Mouse (Mus musculus): ENCODE measurements around the gene Ttll13. TPM values are rescaled to one million over a fixed set of nuclear protein-coding genes. Genes with fewer than 3 reads are reported as not detected.
A peak's percentile ranks its signal among the peaks of the same experiment; 100 is the strongest.

Ttll13 gene
- polyA plus RNA-seq, 1 experiment from 2014 or later: 0.42 TPM

DNA sequence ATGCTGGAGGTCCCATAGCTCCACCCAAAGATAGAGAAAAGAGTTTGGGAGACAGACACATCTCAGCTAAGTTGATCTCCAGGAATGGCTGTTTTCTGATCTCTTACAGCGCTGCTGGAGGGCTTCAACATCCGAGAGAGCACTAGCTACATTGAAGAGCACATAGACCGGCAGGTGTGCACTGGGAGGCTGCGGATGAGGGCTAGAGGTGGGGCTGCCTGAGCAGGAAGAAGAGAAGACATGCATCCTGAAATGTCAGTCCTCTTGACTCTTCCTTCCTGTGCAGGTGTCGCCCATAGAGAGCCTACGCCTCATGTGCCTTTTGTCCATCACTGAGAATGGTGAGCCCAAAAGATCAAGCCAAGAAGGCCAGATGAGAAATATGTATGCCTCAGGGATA lies 39.5 kb downstream of the Ttll13 start:
- Histone ChIP-seq H3K4me3 (ENCODE audit: low read depth, low read length) (no peak overlapping the region), H3K36me3 (ENCODE audit: control insufficient read depth, insufficient read depth) (peaks cover 12% of the 10 kb centered on the region), H3K4me1 (ENCODE audit: control insufficient read depth, low read depth, low read length) (peaks cover 13% of the 10 kb centered on the region), H3K27ac (ENCODE audit: low read length) (no peak overlapping the region), H3K9me3 (replicated peaks; ENCODE audit: control insufficient read depth, low read length) (no peaks in the 10 kb centered on the region), H3K9ac (ENCODE audit: low read depth, low read length) (no peak overlapping the region), H3K27me3 (ENCODE audit: control insufficient read depth, insufficient read depth, low read depth, low read length) (no peaks in the 10 kb centered on the region), H3K4me2 (ENCODE audit: low read depth, low read length) (no peak overlapping the region)
- no peak for ATAC-seq (ENCODE audit: low read depth)
- WGBS (ENCODE audit: insufficient replicate concordance): 78% methylated on average over 6 of the region's 6 CpGs

DNA sequence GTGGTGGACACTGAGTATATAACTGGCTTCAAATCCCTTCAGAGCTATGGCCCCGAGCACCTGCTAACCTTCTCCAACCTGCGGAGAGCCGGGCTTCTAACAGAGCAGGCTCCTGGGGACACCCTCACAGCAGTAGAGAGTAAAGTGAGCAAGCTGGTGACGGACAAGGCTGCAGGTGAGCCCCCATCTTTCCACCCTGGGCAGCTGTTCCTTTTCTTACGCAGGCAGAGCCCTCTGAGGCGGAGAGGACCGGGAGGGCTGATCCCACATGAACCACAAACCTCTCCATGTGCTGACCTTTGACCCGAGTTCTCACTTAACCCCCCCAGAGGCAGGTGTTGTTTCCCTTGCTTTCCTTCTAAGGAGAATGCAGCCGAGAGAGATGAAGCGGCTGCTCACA lies 41.6 kb downstream of the Ttll13 start:
- no peak overlapping the region for H3K27ac ChIP-seq (ENCODE audit: low read length)
- no peaks in the 10 kb centered on the region for H3K27me3 ChIP-seq (ENCODE audit: control insufficient read depth, insufficient read depth, low read depth, low read length)
- no peak overlapping the region for H3K4me2 ChIP-seq (ENCODE audit: low read depth, low read length)
- H3K4me1 ChIP-seq (ENCODE audit: control insufficient read depth, low read depth, low read length): peaks cover 20% of the 10 kb centered on the region
- 75% methylated on average over 10 of the region's 10 CpGs for WGBS (ENCODE audit: insufficient replicate concordance)
- no peak for ATAC-seq (ENCODE audit: low read depth)
- H3K4me3 ChIP-seq (ENCODE audit: low read depth, low read length): no peak overlapping the region
- H3K9me3 ChIP-seq (replicated peaks; ENCODE audit: control insufficient read depth, low read length): no peaks in the 10 kb centered on the region
- H3K9ac ChIP-seq (ENCODE audit: low read depth, low read length): no peak overlapping the region
- H3K36me3 ChIP-seq (ENCODE audit: control insufficient read depth, insufficient read depth): peaks cover 12% of the 10 kb centered on the region

DNA sequence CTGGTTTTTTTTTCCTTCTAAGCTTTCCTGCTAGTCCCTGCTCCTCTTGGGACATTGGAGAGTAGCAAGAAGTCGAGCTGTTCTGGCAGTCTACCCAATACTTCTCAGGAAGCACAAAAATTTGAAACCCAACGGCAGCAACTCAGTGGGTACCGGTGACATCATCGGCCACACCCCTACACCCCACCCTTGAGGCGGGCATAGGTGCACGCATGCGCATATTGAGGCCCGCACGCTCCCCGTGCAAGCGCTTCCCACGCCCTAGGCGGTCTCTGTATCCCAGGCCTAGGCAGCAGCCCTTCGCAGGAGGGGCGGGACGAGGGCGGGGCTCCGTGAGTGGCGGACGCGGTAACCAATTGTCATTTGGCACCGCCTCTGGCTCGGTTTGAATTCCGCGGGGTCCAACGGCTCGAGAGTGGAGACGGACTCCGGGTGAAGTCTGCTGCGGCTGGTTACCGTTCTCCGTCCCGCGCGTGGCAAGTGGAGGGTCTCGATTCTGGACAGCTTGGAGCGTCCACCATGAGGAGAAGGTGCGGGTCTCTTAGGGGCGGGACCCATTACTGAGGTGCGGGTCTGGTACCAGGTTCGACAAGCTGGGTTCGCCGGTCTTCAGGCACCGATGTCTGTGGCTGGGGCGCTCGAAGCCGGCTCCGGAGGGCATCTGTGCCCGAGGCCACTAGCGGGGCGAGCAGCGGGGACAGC lies 48.0 kb downstream of the Ttll13 start, which contains the start of gene Prc1:
Gene Prc1, plus strand, starts transcription at position 389 of the 702 bp plus-strand sequence.
- Histone ChIP-seq H3K27me3 (ENCODE audit: control insufficient read depth, insufficient read depth, low read depth, low read length) (no peaks in the 10 kb centered on the region), H3K36me3 (ENCODE audit: control insufficient read depth, insufficient read depth) (peaks cover 15% of the 10 kb centered on the region), H3K27ac (ENCODE audit: low read length) (peak within 1 kb of the TSS; percentile 94), H3K9me3 (replicated peaks; ENCODE audit: control insufficient read depth, low read length) (no peaks in the 10 kb centered on the region), H3K4me2 (ENCODE audit: low read depth, low read length) (peak within 1 kb of the TSS; percentile 81), H3K9ac (ENCODE audit: low read depth, low read length) (peak within 1 kb of the TSS; percentile 99), H3K4me3 (ENCODE audit: low read depth, low read length) (peak within 1 kb of the TSS; percentile 98), H3K4me1 (ENCODE audit: control insufficient read depth, low read depth, low read length) (peaks cover 36% of the 10 kb centered on the region)
- ATAC-seq (ENCODE audit: low read depth): peak; percentile 99
- under 1% methylated on average over 52 of the region's 52 CpGs for WGBS (ENCODE audit: insufficient replicate concordance)

DNA sequence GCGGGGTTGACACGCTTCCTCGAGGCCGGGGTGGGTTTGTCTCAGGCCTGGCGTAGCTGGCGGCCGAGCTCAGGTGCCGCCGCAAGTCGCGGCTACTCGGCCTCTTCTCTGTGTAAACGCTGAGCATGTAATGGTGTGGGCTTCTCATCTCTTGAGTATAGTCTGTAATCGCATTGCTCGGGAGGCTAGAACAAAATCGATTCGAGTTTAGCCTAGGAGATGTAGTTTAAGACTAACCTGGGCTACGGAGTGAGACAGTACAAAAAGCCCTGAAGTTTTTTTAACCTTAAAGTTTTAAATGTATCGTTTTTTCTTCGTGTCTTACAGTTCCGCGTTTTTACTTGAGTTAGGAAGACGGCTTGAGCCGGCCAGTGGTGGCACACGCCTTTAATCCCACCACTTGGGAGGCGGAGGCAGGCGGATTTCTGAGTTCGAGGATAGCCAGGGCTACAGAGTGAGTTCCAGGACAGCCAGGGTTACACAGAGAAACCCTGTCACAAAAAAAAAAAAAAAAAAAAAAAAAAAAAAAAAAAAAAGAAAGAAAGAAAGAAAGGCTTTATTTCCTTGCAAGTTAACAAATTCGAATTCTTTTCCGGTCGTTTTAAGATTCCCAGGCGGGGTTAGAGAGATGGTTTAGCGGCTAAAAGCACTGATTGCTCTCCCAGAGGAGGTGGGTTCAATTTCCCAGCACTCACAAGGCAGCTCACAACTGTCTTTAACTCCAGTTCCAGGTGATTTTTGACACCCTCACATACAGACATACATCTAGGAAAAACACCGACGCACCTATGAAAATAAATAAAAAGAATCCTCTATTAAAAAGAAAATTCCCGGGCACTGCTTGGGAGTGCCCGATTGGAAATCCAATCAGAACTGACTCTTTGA lies 48.8 kb downstream of the Ttll13 start:
- peak; percentile 44 for ATAC-seq (ENCODE audit: low read depth)
- WGBS (ENCODE audit: insufficient replicate concordance): 7% methylated on average over 37 of the region's 37 CpGs
- Histone ChIP-seq H3K9me3 (replicated peaks; ENCODE audit: control insufficient read depth, low read length) (no peaks in the 10 kb centered on the region), H3K4me2 (ENCODE audit: low read depth, low read length) (peak overlapping the region; percentile 77), H3K9ac (ENCODE audit: low read depth, low read length) (peak overlapping the region; percentile 99), H3K4me3 (ENCODE audit: low read depth, low read length) (peak overlapping the region; percentile 98), H3K27me3 (ENCODE audit: control insufficient read depth, insufficient read depth, low read depth, low read length) (no peaks in the 10 kb centered on the region), H3K27ac (ENCODE audit: low read length) (peak overlapping the region; percentile 94), H3K36me3 (ENCODE audit: control insufficient read depth, insufficient read depth) (peaks cover 23% of the 10 kb centered on the region), H3K4me1 (ENCODE audit: control insufficient read depth, low read depth, low read length) (peaks cover 39% of the 10 kb centered on the region)

DNA sequence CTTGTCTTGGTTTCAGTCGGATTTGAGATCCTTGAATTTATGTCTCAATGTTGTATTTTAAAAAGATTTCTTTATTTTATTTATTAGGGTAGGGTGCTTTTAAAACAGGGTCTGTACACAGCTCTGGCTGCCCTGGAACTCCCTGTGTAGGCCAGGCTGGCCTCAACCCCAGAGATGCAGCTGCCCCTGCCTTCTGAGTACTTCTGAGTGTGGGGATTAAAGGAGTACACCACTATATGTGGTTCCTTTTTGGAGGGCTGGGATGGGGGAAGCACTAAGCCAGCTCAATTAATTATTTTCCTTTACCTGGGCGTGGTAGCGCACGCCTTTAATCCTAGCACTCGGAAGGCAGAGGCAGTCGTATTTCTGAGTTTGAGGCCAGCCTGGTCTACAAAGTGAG lies 50.3 kb downstream of the Ttll13 start:
- Histone ChIP-seq H3K9ac (ENCODE audit: low read depth, low read length) (peak overlapping the region; percentile 99), H3K27ac (ENCODE audit: low read length) (no peak overlapping the region; the same call in 1 of the 2 replicates), H3K4me3 (ENCODE audit: low read depth, low read length) (peak overlapping the region; percentile 98), H3K4me1 (ENCODE audit: control insufficient read depth, low read depth, low read length) (peaks cover 39% of the 10 kb centered on the region), H3K4me2 (ENCODE audit: low read depth, low read length) (peak overlapping the region; percentile 77), H3K36me3 (ENCODE audit: control insufficient read depth, insufficient read depth) (peaks cover 36% of the 10 kb centered on the region), H3K9me3 (replicated peaks; ENCODE audit: control insufficient read depth, low read length) (no peaks in the 10 kb centered on the region), H3K27me3 (ENCODE audit: control insufficient read depth, insufficient read depth, low read depth, low read length) (no peaks in the 10 kb centered on the region)
- WGBS (ENCODE audit: insufficient replicate concordance): 81% methylated on average over 6 of the region's 6 CpGs
- ATAC-seq (ENCODE audit: low read depth): no peak

DNA sequence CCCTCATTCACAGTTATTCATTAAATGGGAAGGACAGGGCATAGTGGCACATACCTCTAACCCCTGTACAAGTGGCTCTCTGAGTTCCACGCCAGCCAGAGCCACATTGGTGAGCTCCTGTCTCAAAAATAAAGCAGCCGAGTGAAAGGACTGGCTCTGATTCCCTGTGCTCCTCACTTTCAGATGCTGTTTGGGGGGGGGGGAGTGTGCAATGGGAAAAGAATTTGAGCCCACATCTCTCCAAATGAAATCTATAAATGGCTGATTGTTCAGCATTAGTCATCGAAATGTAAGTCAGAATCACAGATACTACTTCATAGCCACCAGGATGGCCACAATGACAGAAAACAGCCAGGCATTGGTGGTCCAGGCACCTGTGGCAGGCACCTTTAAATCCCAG lies 50.9 kb downstream of the Ttll13 start:
- ATAC-seq (ENCODE audit: low read depth): no peak
- Histone ChIP-seq H3K4me3 (ENCODE audit: low read depth, low read length) (peak overlapping the region; percentile 98), H3K4me2 (ENCODE audit: low read depth, low read length) (peak overlapping the region; percentile 77), H3K4me1 (ENCODE audit: control insufficient read depth, low read depth, low read length) (peaks cover 39% of the 10 kb centered on the region), H3K36me3 (ENCODE audit: control insufficient read depth, insufficient read depth) (peaks cover 42% of the 10 kb centered on the region), H3K27me3 (ENCODE audit: control insufficient read depth, insufficient read depth, low read depth, low read length) (no peaks in the 10 kb centered on the region), H3K9me3 (replicated peaks; ENCODE audit: control insufficient read depth, low read length) (no peaks in the 10 kb centered on the region), H3K9ac (ENCODE audit: low read depth, low read length) (no peak overlapping the region), H3K27ac (ENCODE audit: low read length) (no peak overlapping the region; the same call in 1 of the 2 replicates)
- 86% methylated on average over 3 of the region's 3 CpGs for WGBS (ENCODE audit: insufficient replicate concordance)

DNA sequence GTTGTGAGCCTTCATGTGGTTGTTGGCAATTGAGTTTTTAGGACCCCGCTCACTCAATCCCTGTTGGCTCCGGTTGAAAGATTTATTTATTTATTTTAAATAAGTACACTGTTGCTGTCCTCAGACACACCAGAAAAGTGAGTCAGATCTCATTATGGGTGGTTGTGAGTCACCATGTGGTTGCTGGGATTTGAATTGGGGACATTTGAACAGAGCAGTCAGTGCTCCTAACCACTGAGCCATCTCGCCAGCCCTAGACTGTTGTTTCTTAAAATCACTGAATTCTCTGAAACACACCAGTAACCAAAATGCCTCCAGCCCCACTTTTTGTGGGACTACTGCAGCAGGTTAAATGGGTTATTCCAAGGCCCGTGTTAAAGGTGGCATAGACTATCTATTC lies 52.6 kb downstream of the Ttll13 start:
- Histone ChIP-seq H3K9ac (ENCODE audit: low read depth, low read length) (no peak overlapping the region), H3K9me3 (replicated peaks; ENCODE audit: control insufficient read depth, low read length) (no peaks in the 10 kb centered on the region), H3K4me1 (ENCODE audit: control insufficient read depth, low read depth, low read length) (peaks cover 28% of the 10 kb centered on the region), H3K27ac (ENCODE audit: low read length) (no peak overlapping the region), H3K4me2 (ENCODE audit: low read depth, low read length) (no peak overlapping the region), H3K27me3 (ENCODE audit: control insufficient read depth, insufficient read depth, low read depth, low read length) (no peaks in the 10 kb centered on the region), H3K36me3 (ENCODE audit: control insufficient read depth, insufficient read depth) (peaks cover 55% of the 10 kb centered on the region), H3K4me3 (ENCODE audit: low read depth, low read length) (no peak overlapping the region)
- no peak for ATAC-seq (ENCODE audit: low read depth)
- WGBS (ENCODE audit: insufficient replicate concordance): 91% methylated on average over 4 of the region's 4 CpGs

DNA sequence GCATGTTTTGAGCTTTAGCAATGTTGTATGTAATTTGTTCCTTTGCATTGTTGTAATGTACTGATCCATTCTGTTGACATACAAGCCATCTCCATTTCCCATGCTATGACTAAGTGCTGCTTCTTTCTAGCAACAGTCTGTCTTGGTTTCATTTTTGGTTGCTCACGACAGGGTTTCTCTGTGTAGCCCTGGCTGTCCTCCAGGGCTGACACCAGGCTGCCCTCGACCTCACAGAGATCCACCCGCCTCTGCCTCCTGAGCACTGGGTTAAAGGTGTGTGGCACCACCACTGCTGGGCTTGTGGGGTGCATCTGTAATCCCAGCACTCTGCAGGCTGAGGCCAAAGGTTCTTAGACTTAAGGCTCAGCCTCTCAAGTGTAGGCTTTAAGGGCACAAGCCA lies 53.4 kb downstream of the Ttll13 start:
- WGBS (ENCODE audit: insufficient replicate concordance): 85% methylated on average over 3 of the region's 3 CpGs
- H3K27ac ChIP-seq (ENCODE audit: low read length): no peak overlapping the region
- no peak for ATAC-seq (ENCODE audit: low read depth)
- no peak overlapping the region for H3K4me3 ChIP-seq (ENCODE audit: low read depth, low read length)
- peaks cover 63% of the 10 kb centered on the region for H3K36me3 ChIP-seq (ENCODE audit: control insufficient read depth, insufficient read depth)
- no peaks in the 10 kb centered on the region for H3K27me3 ChIP-seq (ENCODE audit: control insufficient read depth, insufficient read depth, low read depth, low read length)
- no peak overlapping the region for H3K9ac ChIP-seq (ENCODE audit: low read depth, low read length)
- H3K4me1 ChIP-seq (ENCODE audit: control insufficient read depth, low read depth, low read length): peaks cover 26% of the 10 kb centered on the region
- H3K9me3 ChIP-seq (replicated peaks; ENCODE audit: control insufficient read depth, low read length): no peaks in the 10 kb centered on the region
- no peak overlapping the region for H3K4me2 ChIP-seq (ENCODE audit: low read depth, low read length)

DNA sequence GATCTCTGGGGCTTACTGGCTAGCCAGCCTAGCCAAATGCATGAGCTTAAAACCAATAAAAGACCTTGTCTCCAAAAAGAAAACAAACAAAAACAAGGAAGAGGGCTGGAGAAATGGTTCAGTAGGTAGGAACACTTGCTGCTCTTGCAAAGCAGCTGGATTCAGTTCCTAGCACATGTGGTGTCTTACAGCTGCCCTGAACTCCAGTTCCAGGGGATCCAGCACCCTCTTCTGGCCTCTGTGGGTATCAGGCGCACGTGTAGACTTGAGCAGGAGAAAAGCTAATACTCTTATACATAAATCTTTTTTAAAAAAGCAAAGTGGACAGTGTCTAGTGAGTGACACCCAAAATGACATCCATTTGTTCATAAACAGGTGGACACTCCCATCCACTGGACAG lies 55.3 kb downstream of the Ttll13 start:
- Histone ChIP-seq H3K9ac (ENCODE audit: low read depth, low read length) (no peak overlapping the region), H3K36me3 (ENCODE audit: control insufficient read depth, insufficient read depth) (peaks cover 80% of the 10 kb centered on the region), H3K4me1 (ENCODE audit: control insufficient read depth, low read depth, low read length) (peaks cover 18% of the 10 kb centered on the region), H3K4me3 (ENCODE audit: low read depth, low read length) (no peak overlapping the region), H3K9me3 (replicated peaks; ENCODE audit: control insufficient read depth, low read length) (no peaks in the 10 kb centered on the region), H3K27ac (ENCODE audit: low read length) (no peak overlapping the region), H3K4me2 (ENCODE audit: low read depth, low read length) (no peak overlapping the region), H3K27me3 (ENCODE audit: control insufficient read depth, insufficient read depth, low read depth, low read length) (no peaks in the 10 kb centered on the region; the same call in 1 of the 2 replicates)
- no peak for ATAC-seq (ENCODE audit: low read depth)
- 81% methylated on average over 2 of the region's 2 CpGs for WGBS (ENCODE audit: insufficient replicate concordance)
